Mouse (Mus musculus) liver, embryonic 12.5 days (tissue): ENCODE measurements around the gene Heca. TPM values are rescaled to one million over a fixed set of nuclear protein-coding genes. Genes with fewer than 3 reads are reported as not detected.
"Not testable (repeated sequence)": the region's sequence is repeated elsewhere in the genome, so short reads cannot be mapped to it uniquely, and the experiment has no call there.

Experiments
- ATAC-seq: fragments of 200-750 bp; cut with Nextera tagmentation; 2 replicates; pipeline ENCODE4 v1.8.0; 2017; ENCODE audit warnings: moderate number of reproducible peaks, mild to moderate bottlenecking, moderate library complexity
- H3K27ac ChIP-seq: fragments of 300-500 bp; sonication (generic); 2 replicates; pipeline ENCODE4 v1.5.1; 2016; ENCODE audit warnings: mild to moderate bottlenecking
- H3K27me3 ChIP-seq: fragments of 300-500 bp; sonication (generic); replicated peaks from 2 replicates; pipeline ENCODE4 v1.6.1; 2016; ENCODE audit warnings: mild to moderate bottlenecking, moderate library complexity
- H3K36me3 ChIP-seq: fragments of 300-500 bp; sonication (generic); 2 replicates; pipeline ENCODE4 v1.6.1; 2016; ENCODE audit warnings: mild to moderate bottlenecking, moderate library complexity
- H3K4me1 ChIP-seq: fragments of 300-500 bp; sonication (generic); 2 replicates; pipeline ENCODE4 v1.6.1; 2016
- H3K4me2 ChIP-seq: fragments of 300-500 bp; sonication (generic); 2 replicates; pipeline ENCODE4 v1.6.1; 2016; ENCODE audit warnings: mild to moderate bottlenecking, moderate library complexity
- H3K4me3 ChIP-seq: fragments of 300-500 bp; sonication (generic); 2 replicates; pipeline ENCODE4 v1.5.1; 2016; ENCODE audit warnings: mild to moderate bottlenecking, moderate library complexity
- H3K9ac ChIP-seq: fragments of 300-500 bp; sonication (generic); 2 replicates; pipeline ENCODE4 v1.6.1; 2016; ENCODE audit warnings: mild to moderate bottlenecking, moderate library complexity
- H3K9me3 ChIP-seq: fragments of 300-500 bp; sonication (generic); replicated peaks from 2 replicates; pipeline ENCODE4 v1.6.1; 2016; ENCODE audit warnings: mild to moderate bottlenecking, moderate library complexity
- WGBS: fragments of 180-500 bp; shearing (Covaris S2); methylation state at CpG from one replicate; pipeline ENCODE4 v1.1.7; 2016; ENCODE audit not compliant: insufficient replicate concordance; 5-methylcytosine and 5-hydroxymethylcytosine counted together
- polyA plus RNA-seq: library from polyadenylated mRNA; unstranded; fragments of >200 nt; fragmentation: Nextera tagmentation; extraction: Ambion mirVana; gene quantifications from 2 replicates; pipeline ENCODE4 v1.2.1, GENCODE M21; 2016

The Heca gene
- polyA plus RNA-seq, 1 experiment from 2014 or later: 3.4 TPM

DNA sequence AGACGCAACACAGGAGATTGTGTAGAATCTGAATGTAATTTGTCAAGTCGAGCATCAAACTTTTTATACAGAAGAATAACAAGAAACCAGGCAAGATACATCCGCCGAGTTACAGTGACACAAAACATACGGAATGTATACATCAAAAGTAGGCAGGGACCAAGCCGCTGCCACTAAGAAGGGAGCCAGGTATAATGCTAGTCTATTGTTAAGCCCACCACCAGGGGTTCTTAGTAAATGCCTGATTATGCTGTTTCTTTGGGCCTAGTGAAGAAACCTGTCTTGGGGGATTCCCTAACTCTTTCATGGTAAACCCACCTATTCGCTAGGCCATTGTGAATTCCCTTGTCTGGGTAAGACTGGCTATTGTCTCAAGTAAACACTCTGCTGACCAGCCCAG is 127.4 kb downstream of the Heca start:
- not testable (repeated sequence) for ATAC-seq, H3K4me1 ChIP-seq, H3K27ac ChIP-seq, H3K36me3 ChIP-seq, H3K4me3 ChIP-seq, H3K4me2 ChIP-seq, H3K27me3 ChIP-seq, H3K9me3 ChIP-seq, H3K9ac ChIP-seq
- 83% methylated on average over 7 of the region's 7 CpGs for WGBS

Other genes with a start within 250 kb of the Heca start
- 35.3 and 36.7 TPM in 2 replicates for gene Cited2, start 224.8 kb downstream of the Heca start, polyA plus RNA-seq
- gene Txlnb, start 151.8 kb downstream of the Heca start, polyA plus RNA-seq: 0.14 and 0.19 TPM in 2 replicates
- 77.1 and 78.9 TPM in 2 replicates for gene Abracl, start 75.2 kb upstream of the Heca start, polyA plus RNA-seq
- gene Reps1, start 107.8 kb upstream of the Heca start, polyA plus RNA-seq: 14.5 and 15.5 TPM in 2 replicates